Mouse (Mus musculus) lung, postnatal 0 days (tissue): ENCODE measurements around the gene Tead1. TPM values are rescaled to one million over a fixed set of nuclear protein-coding genes. Genes with fewer than 3 reads are reported as not detected.

ENCODE experiments used
- ATAC-seq: fragments of 200-750 bp; cut with Nextera tagmentation; 2 replicates; pipeline ENCODE4 v1.8.0; 2017; ENCODE audit warnings: moderate library complexity
- DNase-seq: peaks from one replicate; pipeline ENCODE4 v3.0.0-alpha.2; 2016; ENCODE audit warnings: low spot score
- H3K27ac ChIP-seq: fragments of 300-500 bp; sonication (generic); 2 replicates; pipeline ENCODE4 v1.5.1; 2014; ENCODE audit warnings: antibody characterized with exemption, mild to moderate bottlenecking, low read length, mixed read lengths
- H3K27me3 ChIP-seq: fragments of 300-500 bp; sonication (generic); replicated peaks from 2 replicates; pipeline ENCODE4 v1.6.1; 2014; ENCODE audit warnings: low read length, mixed read lengths; ENCODE audit not compliant: insufficient read depth
- H3K36me3 ChIP-seq: fragments of 300-500 bp; sonication (generic); 2 replicates; pipeline ENCODE4 v1.6.1; 2014; ENCODE audit warnings: low read length, mixed read lengths; ENCODE audit not compliant: insufficient read depth
- H3K4me1 ChIP-seq: fragments of 300-500 bp; sonication (generic); 2 replicates; pipeline ENCODE4 v1.6.1; 2014; ENCODE audit warnings: antibody characterized with exemption, low read depth, low read length, mixed read lengths; ENCODE audit not compliant: insufficient read depth
- H3K4me2 ChIP-seq: fragments of 300-500 bp; sonication (generic); replicated peaks from 2 replicates; pipeline ENCODE4 v1.6.1; 2014; ENCODE audit warnings: low read depth, mild to moderate bottlenecking, low read length, moderate library complexity, mixed read lengths
- H3K4me3 ChIP-seq: fragments of 300-500 bp; sonication (generic); 2 replicates; pipeline ENCODE4 v1.5.1; 2014; ENCODE audit warnings: low read depth, low read length
- H3K9ac ChIP-seq: fragments of 300-500 bp; sonication (generic); replicated peaks from 2 replicates; pipeline ENCODE4 v1.6.1; 2014; ENCODE audit warnings: low read depth, mild to moderate bottlenecking
- H3K9me3 ChIP-seq: fragments of 300-500 bp; sonication (generic); 2 replicates; pipeline ENCODE4 v1.6.1; 2016; ENCODE audit warnings: low read length, mixed read lengths
- CTCF ChIP-seq: IDR thresholded peaks from 2 replicates; pipeline ENCODE4 v1.5.1; 2016; ENCODE audit warnings: antibody characterized with exemption, mild to moderate bottlenecking
- EP300 ChIP-seq: IDR thresholded peaks from 2 replicates; pipeline ENCODE4 v1.6.1; 2016; ENCODE audit warnings: antibody characterized with exemption, mild to moderate bottlenecking, control low read depth
- WGBS: fragments of 180-500 bp; shearing (Covaris S2); extraction: QIAGEN DNeasy Blood & Tissue Kit; methylation state at CpG from one replicate; pipeline ENCODE4 v1.1.7; 2014; 5-methylcytosine and 5-hydroxymethylcytosine counted together
- polyA plus RNA-seq: library from polyadenylated mRNA; unstranded; fragments of >200 nt; fragmentation: Nextera tagmentation; extraction: Ambion mirVana; gene quantifications from 2 replicates; pipeline ENCODE4 v1.2.1, GENCODE M21; 2015

The Tead1 gene
- polyA plus RNA-seq, 1 experiment from 2014 or later = 23.0 TPM

- DNase-seq = peak; percentile 54
- TF ChIP-seq EP300 (no peak), CTCF (no peak)
- ATAC-seq = no peak
- H3K9ac ChIP-seq = no peak overlapping the region
- WGBS = 19% methylated on average over 23 of the region's 23 CpGs
- H3K4me3 ChIP-seq = no peak overlapping the region
- no peaks in the 10 kb centered on the region for H3K27me3 ChIP-seq
- no peaks in the 10 kb centered on the region for H3K9me3 ChIP-seq
- H3K36me3 ChIP-seq = no peaks in the 10 kb centered on the region
- H3K4me2 ChIP-seq = no peak overlapping the region; the same call in 1 of the 2 replicates
- peaks cover 20% of the 10 kb centered on the region for H3K4me1 ChIP-seq
- H3K27ac ChIP-seq = no peak overlapping the region
Observed at GRCm38 (mm10) chr7:112684626-112685561, 5.8 kb downstream of the Tead1 start.

- no peaks in the 10 kb centered on the region for H3K27me3 ChIP-seq
- ATAC-seq (no peak), DNase-seq (no peak)
- no peaks in the 10 kb centered on the region for H3K9me3 ChIP-seq
- 77% methylated on average over 3 of the region's 3 CpGs for whole genome bisulfite sequencing
- H3K4me3 ChIP-seq = no peak overlapping the region
- peaks cover 24% of the 10 kb centered on the region for H3K4me1 ChIP-seq
- TF ChIP-seq EP300 (no peak), CTCF (no peak)
- no peak overlapping the region for H3K27ac ChIP-seq
- no peak overlapping the region for H3K9ac ChIP-seq
- no peak overlapping the region for H3K4me2 ChIP-seq
- no peaks in the 10 kb centered on the region for H3K36me3 ChIP-seq
Observed at GRCm38 (mm10) chr7:112685993-112686392, 6.9 kb downstream of the Tead1 start.

GRCm38 (mm10) chr7:112686586-112686985, 7.5 kb downstream of the Tead1 start:
- ATAC-seq (no peak), DNase-seq (no peak)
- 59% methylated on average over 10 of the region's 10 CpGs for WGBS

GRCm38 (mm10) chr7:112688425-112689001, 9.4 kb downstream of the Tead1 start:
- peak overlapping the region; percentile 68 for H3K27ac ChIP-seq
- DNase-seq (peak; percentile 69), ATAC-seq (peak; percentile 63)
- no peaks in the 10 kb centered on the region for H3K9me3 ChIP-seq
- 42% methylated on average over 9 of the region's 9 CpGs for WGBS
- no peaks in the 10 kb centered on the region for H3K27me3 ChIP-seq
- no peak overlapping the region for H3K4me3 ChIP-seq
- H3K36me3 ChIP-seq = no peaks in the 10 kb centered on the region
- no peak for TF ChIP-seq EP300
- TF ChIP-seq CTCF = no peak
- no peak overlapping the region for H3K9ac ChIP-seq
- H3K4me1 ChIP-seq = peaks cover 19% of the 10 kb centered on the region; the same call in 1 of the 2 replicates
- no peak overlapping the region for H3K4me2 ChIP-seq

More at GRCm38 (mm10) chr7:112686586-112686985, 7.5 kb downstream of the Tead1 start:
- H3K4me1 ChIP-seq = peaks cover 29% of the 10 kb centered on the region
- H3K27me3 ChIP-seq = no peaks in the 10 kb centered on the region
- H3K4me3 ChIP-seq = no peak overlapping the region
- no peak overlapping the region for H3K27ac ChIP-seq
- no peak overlapping the region for H3K9ac ChIP-seq
- H3K36me3 ChIP-seq = no peaks in the 10 kb centered on the region
- TF ChIP-seq CTCF (no peak), EP300 (no peak)
- no peaks in the 10 kb centered on the region for H3K9me3 ChIP-seq
- H3K4me2 ChIP-seq = no peak overlapping the region

GRCm38 (mm10) chr7:112690836-112691781, 12.0 kb downstream of the Tead1 start:
- Histone ChIP-seq H3K27me3 (no peaks in the 10 kb centered on the region), H3K27ac (no peak overlapping the region), H3K4me1 (peaks cover 14% of the 10 kb centered on the region; the same call in 1 of the 2 replicates), H3K9me3 (no peaks in the 10 kb centered on the region), H3K36me3 (no peaks in the 10 kb centered on the region), H3K4me2 (no peak overlapping the region), H3K4me3 (no peak overlapping the region), H3K9ac (no peak overlapping the region)
- DNase-seq (no peak), ATAC-seq (no peak)
- TF ChIP-seq CTCF (no peak), EP300 (no peak)
- WGBS = 39% methylated on average over 7 of the region's 7 CpGs
